Mouse (Mus musculus): ENCODE measurements at regions not wholly inside any gene's neighbourhood (a gene's known extent, or its start where the extent isn't known, plus 50 kb on each side); places are given as distances from the start of the nearest gene placed in this dataset.

DNA sequence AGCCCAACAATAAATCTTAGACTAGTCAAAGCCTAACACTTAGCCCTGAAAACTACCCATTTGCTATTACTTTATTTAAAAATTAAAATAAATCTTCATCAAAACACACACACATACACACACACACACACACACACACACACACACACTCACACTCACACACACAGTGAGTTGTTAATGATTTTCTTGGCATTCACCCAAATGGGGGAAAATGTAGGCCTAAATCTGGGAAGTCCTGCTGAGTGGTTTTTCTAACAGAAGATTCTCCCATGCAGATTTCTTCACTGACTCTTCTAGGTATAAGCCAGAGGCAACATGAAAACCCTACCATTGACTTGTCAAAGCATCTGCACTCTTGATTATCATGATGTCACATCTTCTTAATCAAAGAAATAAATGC is 260.9 kb downstream of the Atp6ap1l start:
- TF ChIP-seq HCFC1 (IDR thresholded peaks at IDR 0.05; ENCODE audit: borderline replicate concordance, insufficient read depth, low read length) = no peak
- no peak for TF ChIP-seq CHD2 (IDR thresholded peaks at IDR 0.05; ENCODE audit: low read depth, low read length)
- TF ChIP-seq MAFK (IDR thresholded peaks at IDR 0.05; ENCODE audit: insufficient read depth, low read depth, low read length) = no peak
- TF ChIP-seq ZNF384 (IDR thresholded peaks at IDR 0.05; ENCODE audit: low read depth, low read length) = no peak

Measured in ES-E14 (cell line).